Mouse (Mus musculus) cerebellum, adult 2 months (tissue): Measurements from ENCODE around the gene Stk4. TPM values are rescaled to one million over a fixed set of nuclear protein-coding genes. Genes with fewer than 3 reads are reported as not detected.

Experiments used
- DNase-seq, 2 experiments: peaks; one replicate each; pipeline ENCODE4 v3.0.0; 2021
- H3K27ac ChIP-seq: fragments of 200-500 bp; 2 replicates; pipeline ENCODE4 v1.5.1; 2012; ENCODE audit warnings: low read length, control low read depth, inconsistent platforms; ENCODE audit not compliant: insufficient read depth
- H3K27me3 ChIP-seq: fragments of 200-500 bp; 2 replicates; pipeline ENCODE4 v1.6.1; 2012; ENCODE audit warnings: inconsistent platforms, mild to moderate bottlenecking, low read length, moderate library complexity; ENCODE audit not compliant: control insufficient read depth, insufficient read depth
- H3K4me1 ChIP-seq: fragments of 200-500 bp; 2 replicates; pipeline ENCODE4 v1.6.1; 2011; ENCODE audit warnings: low read length; ENCODE audit not compliant: control insufficient read depth, insufficient read depth
- H3K4me3 ChIP-seq: fragments of 200-500 bp; replicated peaks from 2 replicates; pipeline ENCODE3; 2011; ENCODE audit warnings: mild to moderate bottlenecking, low read depth, low read length, control low read depth; ENCODE audit not compliant: insufficient read depth
- CTCF ChIP-seq: fragments of 200-500 bp; IDR thresholded peaks from 2 replicates; pipeline ENCODE4 v1.5.1; 2011; ENCODE audit warnings: low read depth, mild to moderate bottlenecking, control low read depth, low read length, moderate library complexity, borderline replicate concordance; ENCODE audit not compliant: insufficient read depth
- POLR2A ChIP-seq: fragments of 200-500 bp; IDR thresholded peaks from 2 replicates; pipeline ENCODE4 v1.6.1; 2011; ENCODE audit warnings: low read length, control low read depth, borderline replicate concordance; ENCODE audit not compliant: insufficient read depth
- WGBS: fragments of 180-500 bp; shearing (Covaris S2); methylation state at CpG from one replicate; pipeline ENCODE4 v1.1.7; 2018; 5-methylcytosine and 5-hydroxymethylcytosine counted together
- polyA plus RNA-seq: library from polyadenylated mRNA; depleted of rRNA; stranded (reverse); fragments of >200 nt; gene quantifications from 2 replicates; pipeline ENCODE4 v1.2.3, GENCODE M21; 2012

The Stk4 gene
- polyA plus RNA-seq, 1 experiment: 17.1 TPM

DNA sequence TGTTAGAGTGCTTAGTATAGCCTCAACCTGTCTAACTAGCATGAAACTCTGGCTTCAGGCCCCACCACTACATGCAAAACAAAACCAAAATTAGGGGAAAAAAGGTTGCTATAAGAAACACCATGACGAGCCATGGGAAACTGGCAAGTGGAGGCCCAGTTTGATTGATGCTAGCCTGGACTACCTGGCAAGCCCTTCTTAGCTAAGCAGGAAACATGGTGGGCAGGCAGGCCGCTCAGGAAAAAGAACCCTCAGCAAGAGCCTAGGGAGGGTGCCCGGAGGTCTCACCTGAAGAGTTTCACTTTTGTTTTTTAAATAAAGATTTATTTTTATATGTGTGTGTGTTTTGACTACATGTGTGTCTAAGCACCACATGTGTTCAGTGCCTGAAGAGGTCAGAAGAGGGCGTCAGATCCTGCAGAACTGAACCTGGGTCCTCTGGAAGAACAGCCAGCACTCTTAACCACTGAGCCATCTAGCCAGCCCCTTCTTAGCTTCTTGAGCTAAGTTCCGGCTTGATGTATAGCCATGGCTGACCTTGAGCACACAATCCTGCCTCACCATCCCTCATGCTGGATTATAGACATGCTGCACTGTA lies 53.1 kb downstream of the Stk4 start:
- no peak overlapping the region for H3K27ac ChIP-seq
- 78% methylated on average over 5 of the region's 5 CpGs for WGBS
- H3K4me3 ChIP-seq: no peak overlapping the region
- no peak for TF ChIP-seq CTCF
- no peak for TF ChIP-seq POLR2A
- no peak for DNase-seq
- no peaks in the 10 kb centered on the region for H3K27me3 ChIP-seq
- H3K4me1 ChIP-seq: no peaks in the 10 kb centered on the region; the same call in 1 of the 2 replicates

- no peaks in the 10 kb centered on the region; the same call in 1 of the 2 replicates for H3K4me1 ChIP-seq
- DNase-seq: peak; percentile 42
- H3K27ac ChIP-seq: no peak overlapping the region
- H3K27me3 ChIP-seq: no peaks in the 10 kb centered on the region
- TF ChIP-seq CTCF (peak; percentile 65), POLR2A (no peak)
- WGBS: 50% methylated on average over 13 of the region's 13 CpGs
- no peak overlapping the region for H3K4me3 ChIP-seq
Observed at GRCm38 (mm10) chr2:164126533-164126955, 56.4 kb downstream of the Stk4 start.

DNA sequence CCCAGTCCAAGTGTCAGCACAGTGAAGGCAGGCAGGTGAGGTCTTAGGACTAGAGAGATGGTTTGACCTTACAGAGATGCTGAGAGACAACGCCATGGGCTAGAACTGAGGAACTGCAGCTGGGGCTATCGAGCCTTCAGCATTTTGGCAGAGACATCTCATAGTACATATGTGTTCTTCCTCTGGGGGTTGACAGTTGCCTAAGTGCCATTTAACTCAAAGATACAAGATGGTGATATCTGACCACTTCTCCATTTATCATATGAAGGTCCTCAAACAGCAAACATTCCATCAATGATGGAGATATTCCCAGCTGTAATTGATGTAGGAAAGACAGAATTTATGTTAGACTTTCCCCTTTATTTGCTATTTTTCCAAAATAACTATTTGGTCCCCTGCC lies 57.2 kb downstream of the Stk4 start:
- H3K27me3 ChIP-seq: no peaks in the 10 kb centered on the region
- H3K27ac ChIP-seq: no peak overlapping the region
- no peaks in the 10 kb centered on the region; the same call in 1 of the 2 replicates for H3K4me1 ChIP-seq
- H3K4me3 ChIP-seq: no peak overlapping the region
- no peak for TF ChIP-seq POLR2A
- DNase-seq: no peak
- 88% methylated on average over 2 of the region's 2 CpGs for WGBS

GRCm38 (mm10) chr2:164128576-164129411 lies 58.7 kb downstream of the Stk4 start:
- TF ChIP-seq CTCF: no peak
- 87% methylated on average over 12 of the region's 12 CpGs for WGBS
- DNase-seq: no peak
- Histone ChIP-seq H3K27me3 (no peaks in the 10 kb centered on the region), H3K4me1 (no peaks in the 10 kb centered on the region; the same call in 1 of the 2 replicates), H3K4me3 (no peak overlapping the region), H3K27ac (no peak overlapping the region)

DNA sequence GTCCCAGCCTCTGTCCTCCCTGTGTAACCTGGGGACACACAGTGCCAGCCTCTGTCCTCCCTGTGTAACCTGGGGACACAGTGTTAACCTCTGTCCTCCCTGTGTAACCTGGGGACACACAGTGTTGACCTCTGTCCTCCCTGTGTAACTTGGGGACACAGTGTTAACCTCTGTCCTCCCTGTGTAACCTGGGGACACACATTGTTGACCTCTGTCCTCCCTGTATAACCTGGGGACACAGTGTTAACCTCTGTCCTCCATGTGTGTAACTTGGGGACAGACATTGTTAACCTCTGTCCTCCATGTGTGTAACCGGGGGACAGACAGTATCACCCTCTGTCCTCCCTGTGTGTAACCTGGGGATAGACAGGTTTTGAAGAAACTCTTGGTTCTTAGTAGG lies 61.5 kb downstream of the Stk4 start:
- Histone ChIP-seq H3K4me3 (no peak overlapping the region), H3K27ac (no peak overlapping the region), H3K27me3 (no peaks in the 10 kb centered on the region), H3K4me1 (no peaks in the 10 kb centered on the region; the same call in 1 of the 2 replicates)
- TF ChIP-seq CTCF: no peak
- no peak for TF ChIP-seq POLR2A
- WGBS: 91% methylated on average over 1 of the region's 1 CpGs
- DNase-seq: no peak

GRCm38 (mm10) chr2:164134563-164134962 lies 64.4 kb downstream of the Stk4 start:
- no peak for DNase-seq
- TF ChIP-seq POLR2A: no peak
- peak; percentile 56 for TF ChIP-seq CTCF
- 71% methylated on average over 6 of the region's 6 CpGs for WGBS
- no peaks in the 10 kb centered on the region for H3K27me3 ChIP-seq
- H3K27ac ChIP-seq: no peak overlapping the region
- H3K4me1 ChIP-seq: no peaks in the 10 kb centered on the region; the same call in 1 of the 2 replicates
- no peak overlapping the region for H3K4me3 ChIP-seq

DNA sequence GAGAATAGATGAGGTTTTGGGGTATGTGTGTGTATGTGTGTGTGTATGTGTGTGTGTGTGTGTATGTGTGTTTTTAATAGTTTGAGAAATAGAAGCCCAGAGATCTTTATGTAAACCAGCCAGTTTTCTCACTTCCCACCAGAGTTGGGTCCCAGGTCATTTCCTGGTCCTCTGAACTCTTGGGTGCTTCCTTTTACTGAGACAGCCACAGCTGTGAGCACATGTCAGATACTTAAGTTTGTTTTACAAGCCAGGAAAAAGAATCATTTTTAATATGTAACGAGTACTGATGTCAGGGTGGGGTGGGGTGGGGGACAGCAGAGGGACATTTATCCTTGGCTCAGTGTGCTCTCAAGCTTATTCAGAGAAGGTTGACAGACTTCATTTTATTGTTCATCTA lies 65.2 kb downstream of the Stk4 start:
- WGBS: 97% methylated on average over 1 of the region's 1 CpGs

DNA sequence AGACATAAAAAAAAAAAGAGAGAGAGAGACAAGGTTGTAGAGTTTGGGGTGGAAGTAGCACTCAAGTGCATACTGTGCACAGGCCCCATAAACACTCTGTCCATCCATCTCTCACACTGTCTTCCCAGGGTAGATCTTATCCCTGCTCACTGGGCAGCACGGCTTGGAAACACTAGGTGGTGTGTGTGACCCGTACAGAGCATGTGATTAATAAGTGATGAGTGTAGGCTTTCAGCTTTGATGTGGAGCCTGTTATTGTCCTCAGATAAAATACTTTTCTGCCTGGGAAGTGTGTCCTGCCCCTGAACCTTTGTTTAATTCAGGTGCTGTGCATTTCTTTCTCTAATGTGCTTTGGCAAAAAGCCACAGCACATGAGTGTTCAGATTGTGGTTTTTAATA lies 66.3 kb downstream of the Stk4 start:
- Histone ChIP-seq H3K27me3 (no peaks in the 10 kb centered on the region), H3K4me3 (no peak overlapping the region), H3K4me1 (peaks cover 3% of the 10 kb centered on the region), H3K27ac (no peak overlapping the region)
- TF ChIP-seq CTCF (peak; percentile 50), POLR2A (no peak)
- 43% methylated on average over 2 of the region's 2 CpGs for WGBS
- no peak for DNase-seq

More for the DNA sequence above, 65.2 kb downstream of the Stk4 start:
- H3K4me3 ChIP-seq: no peak overlapping the region
- DNase-seq: no peak
- TF ChIP-seq CTCF: no peak
- TF ChIP-seq POLR2A: no peak
- H3K27ac ChIP-seq: no peak overlapping the region
- no peaks in the 10 kb centered on the region; the same call in 1 of the 2 replicates for H3K4me1 ChIP-seq
- H3K27me3 ChIP-seq: no peaks in the 10 kb centered on the region
